8 mouse cellular contexts compared by ENCODE assay signal in the genomic region with DNA sequence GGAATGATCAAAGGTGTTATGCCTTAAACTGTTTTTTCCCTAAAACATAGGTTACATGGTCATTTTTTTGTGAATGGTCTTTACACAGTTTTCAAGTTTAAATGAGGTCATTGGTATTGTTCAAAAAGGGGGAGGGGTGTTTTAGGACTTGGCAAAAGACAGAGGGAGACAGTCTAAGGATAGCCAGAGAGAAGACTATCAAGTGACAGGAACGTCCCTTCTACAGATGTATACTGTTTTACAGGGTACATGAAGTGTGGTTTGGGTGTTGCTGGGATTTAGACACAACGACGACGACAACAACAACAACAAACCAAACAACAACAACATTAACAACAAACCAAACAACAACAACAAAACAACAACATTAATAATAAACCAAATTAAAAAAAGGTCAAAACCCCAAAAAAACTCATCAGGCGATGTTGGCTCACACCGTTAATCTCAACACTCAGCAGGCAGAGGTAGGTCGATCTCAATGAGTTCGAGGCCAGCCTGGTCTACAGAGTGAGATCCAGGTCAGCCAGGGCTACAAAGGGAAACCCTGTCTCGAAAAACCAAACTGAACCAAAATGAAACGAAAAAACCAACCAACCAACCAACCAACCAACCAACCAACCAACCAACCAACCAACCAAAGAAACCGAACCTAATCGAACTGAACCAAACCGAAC. TPM values are rescaled to one million over a fixed set of nuclear protein-coding genes. Genes with fewer than 3 reads are reported as not detected.
DNase-seq lines count a peak whose midpoint lies in the region; ATAC-seq and TF ChIP-seq lines count a peak whose summit lies in the region.

No protein-coding gene starts in this region.

- no peaks in the 10 kb centered on the region for H3K27me3 ChIP-seq in heart, embryonic 14.5 days (ENCODE audit: control insufficient read depth, insufficient read depth, low read length)
- no peaks in the 10 kb centered on the region for H3K27me3 ChIP-seq in MEL (ENCODE audit: control insufficient read depth in 1 of 2, insufficient read depth in 2 of 2, low read length in 2 of 2)
- H3K27me3 ChIP-seq in hindbrain, embryonic 11.5 days (ENCODE audit: control insufficient read depth, insufficient read depth, low read length), result no peaks in the 10 kb centered on the region
- no peaks in the 10 kb centered on the region for H3K27me3 ChIP-seq in midbrain, embryonic 10.5 days (ENCODE audit: low read depth, poor library complexity, severe bottlenecking)

- DNase-seq in heart, postnatal 25 days (ENCODE audit: low spot score), result no peak
- DNase-seq in MEL (ENCODE audit: low read depth, low spot score), result no peak
- no peak for DNase-seq in hindbrain, embryonic 11.5 days (ENCODE audit: low spot score)
- no peak for DNase-seq in midbrain, embryonic 10.5 days (ENCODE audit: low spot score)
- no peak for DNase-seq in urinary bladder, postnatal 25 days (ENCODE audit: low spot score)
- no peak for DNase-seq in urinary bladder, postnatal 36 days (ENCODE audit: low spot score in 2 of 2)
- DNase-seq in layer of hippocampus, postnatal 14 days (ENCODE audit: low spot score in 2 of 2), result no peak

- intact Hi-C loops in heart, postnatal 25 days (cut with DNase I), result no loop called here

- 61% methylated on average over 13 of the region's 13 CpGs for WGBS in heart, embryonic 14.5 days
- WGBS in hindbrain, embryonic 11.5 days, result 72% methylated on average over 13 of the region's 13 CpGs
- WGBS in midbrain, embryonic 10.5 days, result 75% methylated on average over 13 of the region's 13 CpGs

- H3K27ac ChIP-seq in heart, embryonic 14.5 days (replicated peaks in 1 of 2; ENCODE audit: control insufficient read depth in 1 of 2, insufficient read depth in 1 of 2, low read depth in 2 of 2, low read length in 2 of 2), result no peak overlapping the region
- no peak overlapping the region for H3K27ac ChIP-seq in MEL (ENCODE audit: control insufficient read depth, low read depth, low read length)
- no peak overlapping the region for H3K27ac ChIP-seq in hindbrain, embryonic 11.5 days (ENCODE audit: low read depth, low read length)
- H3K27ac ChIP-seq in midbrain, embryonic 10.5 days (replicated peaks), result peak overlapping the region; percentile 85; the same call in 1 of the 2 replicates

- 0 out of 2 replicates have a peak, but pooled peaks cover 2% of the 10 kb centered on the region for H3K36me3 ChIP-seq in heart, embryonic 14.5 days (ENCODE audit: control insufficient read depth, insufficient read depth, low read length)
- H3K36me3 ChIP-seq in MEL (ENCODE audit: control insufficient read depth in 1 of 2, insufficient read depth in 2 of 2, low read length in 2 of 2), result peaks cover 0 to 8% of the 10 kb centered on the region in 2 experiments; a peak in 2 of 4 replicates
- no peaks in the 10 kb centered on the region for H3K36me3 ChIP-seq in hindbrain, embryonic 11.5 days (ENCODE audit: control insufficient read depth, insufficient read depth, low read length)
- H3K36me3 ChIP-seq in midbrain, embryonic 10.5 days, result peaks cover 19% of the 10 kb centered on the region

- peaks cover 6% of the 10 kb centered on the region for H3K79me2 ChIP-seq in MEL (ENCODE audit: control insufficient read depth, insufficient read depth, low read length, poor library complexity)

- no peak for TF ChIP-seq CTCF in MEL (IDR thresholded peaks at IDR 0.05 in 2 of 3, conservative IDR thresholded peaks at IDR 0.05 in 1 of 3; ENCODE audit: control insufficient read depth in 1 of 3, insufficient read depth in 1 of 3, low read depth in 2 of 3, low read length in 3 of 3, poor library complexity in 1 of 3, severe bottlenecking in 1 of 3)

- peaks cover 0 to 6% of the 10 kb centered on the region in 2 experiments; a peak in 1 of 4 replicates for H3K4me1 ChIP-seq in heart, embryonic 14.5 days (ENCODE audit: control insufficient read depth in 2 of 2, insufficient read depth in 2 of 2, low read length in 2 of 2)
- peaks cover 2 to 12% of the 10 kb centered on the region in 2 experiments; a peak in 2 of 4 replicates for H3K4me1 ChIP-seq in MEL (ENCODE audit: control insufficient read depth in 1 of 2, insufficient read depth in 2 of 2, low read length in 2 of 2)
- H3K4me1 ChIP-seq in hindbrain, embryonic 11.5 days (replicated peaks; ENCODE audit: control insufficient read depth, insufficient read depth, low read length), result no peaks in the 10 kb centered on the region
- H3K4me1 ChIP-seq in midbrain, embryonic 10.5 days, result peaks cover 9% of the 10 kb centered on the region

- TF ChIP-seq RAD21 in MEL (IDR thresholded peaks at IDR 0.05; ENCODE audit: low read depth, low read length), result no peak

- TF ChIP-seq EP300 in MEL (IDR thresholded peaks at IDR 0.05; ENCODE audit: low read depth in 1 of 2, low read length in 2 of 2), result no peak

- TF ChIP-seq POLR2A in MEL (IDR thresholded peaks at IDR 0.05; ENCODE audit: control insufficient read depth in 1 of 2, insufficient read depth in 1 of 2, low read depth in 1 of 2, low read length in 2 of 2, poor library complexity in 1 of 2), result no peak

- no peaks in the 10 kb centered on the region for H3K9me3 ChIP-seq in heart, embryonic 14.5 days (ENCODE audit: control insufficient read depth, low read length)
- H3K9me3 ChIP-seq in MEL (replicated peaks; ENCODE audit: insufficient read depth, low read length), result no peaks in the 10 kb centered on the region
- no peaks in the 10 kb centered on the region for H3K9me3 ChIP-seq in hindbrain, embryonic 11.5 days (ENCODE audit: control insufficient read depth, low read length)
- H3K9me3 ChIP-seq in midbrain, embryonic 10.5 days (replicated peaks), result peaks cover 14% of the 10 kb centered on the region; the same call in 1 of the 2 replicates

- ATAC-seq in heart, embryonic 14.5 days (ENCODE audit: insufficient number of reproducible peaks, insufficient read depth, low FRiP score, low read depth), result no peak
- peak; percentile 66; the same call in 1 of the 2 replicates for ATAC-seq in hindbrain, embryonic 11.5 days (ENCODE audit: low FRiP score)

- H3K9ac ChIP-seq in heart, embryonic 14.5 days (ENCODE audit: low read length), result no peak overlapping the region
- peak overlapping the region; percentile 59 for H3K9ac ChIP-seq in MEL (ENCODE audit: control insufficient read depth, low read depth, low read length, poor library complexity, severe bottlenecking)
- H3K9ac ChIP-seq in hindbrain, embryonic 11.5 days (ENCODE audit: low read depth, low read length), result no peak overlapping the region

- H3K4me3 ChIP-seq in heart, embryonic 14.5 days (ENCODE audit: control insufficient read depth in 1 of 2, insufficient read depth in 1 of 2, low read depth in 1 of 2, low read length in 2 of 2), result peak overlapping the region; percentile 64 to 93
- peak overlapping the region; percentile 96 to 100 for H3K4me3 ChIP-seq in MEL (ENCODE audit: control insufficient read depth in 1 of 2, insufficient read depth in 1 of 2, low read depth in 2 of 2, low read length in 2 of 2)
- H3K4me3 ChIP-seq in hindbrain, embryonic 11.5 days (ENCODE audit: low read depth, low read length), result peak overlapping the region; percentile 56
- H3K4me3 ChIP-seq in midbrain, embryonic 10.5 days, result peak overlapping the region; percentile 69

- H3K4me2 ChIP-seq in heart, embryonic 14.5 days (ENCODE audit: low read length), result peak overlapping the region; percentile 73
- no peak overlapping the region; the same call in 1 of the 2 replicates for H3K4me2 ChIP-seq in hindbrain, embryonic 11.5 days (replicated peaks; ENCODE audit: low read depth, low read length)

TF ChIP-seq in MEL, 35 proteins besides CTCF, POLR2A, EP300 and RAD21:
- 0 out of 2 replicates have a peak, but pooled peaks have one; percentile 12 for TF ChIP-seq MXI1 (IDR thresholded peaks at IDR 0.05; ENCODE audit: low read depth, low read length)
- no peak for TF ChIP-seq MYB (IDR thresholded peaks at IDR 0.05; ENCODE audit: low read depth, low read length)

RNA-seq across cellular contexts. Expression of a gene that starts 52.0 kb away (rescaled TPM):
- polyA plus RNA-seq in heart, embryonic 14.5 days (2014; fragmentation: Nextera tagmentation; extraction: Ambion mirVana), result 45.9 and 51.4 TPM in 2 replicates
- 10 to 100 TPM; 25.7 to 30.0 TPM for total RNA-seq in heart, postnatal 25 days (2021)
- 18.2 and 21.8 TPM in 2 replicates for total RNA-seq in MEL (2012; rRNA removed)
- polyA plus RNA-seq in MEL (2012; ENCODE audit: insufficient read depth in 1 of 2, insufficient read length in 2 of 2, low read depth in 1 of 2, low replicate concordance in 2 of 2, missing spikeins in 1 of 2), result 10 to 100 TPM in 1 of 2 experiments, not detected in 1; 65.7 TPM
- polyA plus RNA-seq in hindbrain, embryonic 11.5 days (2014; fragmentation: Nextera tagmentation; extraction: Ambion mirVana), result 120 and 125 TPM in 2 replicates
- polyA plus RNA-seq in midbrain, embryonic 10.5 days (2016; fragmentation: Nextera tagmentation; extraction: Ambion mirVana), result 90.0 and 120 TPM in 2 replicates
- 100 to 1,000 TPM; 123 to 134 TPM for total RNA-seq in layer of hippocampus, postnatal 14 days (2021)
